Mouse (Mus musculus) mouse trophoblast stem cell (cell line): Measurements from ENCODE around the gene Wwp2.

Experiments
- in situ Hi-C, 2 experiments: fragments of 300-500 bp; cut with MseI, MboI; formaldehyde crosslinking; loops; 2 replicates in 1 of 2; 3 replicates in 1 of 2; pipeline ENCODE4 v1.15.1; 2025

Wwp2 gene

GRCm38 (mm10) chr8:107430821-107431220, 5.3 kb upstream of the Wwp2 start:
- in situ Hi-C loops = no loop called here

GRCm38 (mm10) chr8:107435421-107435961, 674 bp upstream of the Wwp2 start:
- in situ Hi-C loops = no loop called here

DNA sequence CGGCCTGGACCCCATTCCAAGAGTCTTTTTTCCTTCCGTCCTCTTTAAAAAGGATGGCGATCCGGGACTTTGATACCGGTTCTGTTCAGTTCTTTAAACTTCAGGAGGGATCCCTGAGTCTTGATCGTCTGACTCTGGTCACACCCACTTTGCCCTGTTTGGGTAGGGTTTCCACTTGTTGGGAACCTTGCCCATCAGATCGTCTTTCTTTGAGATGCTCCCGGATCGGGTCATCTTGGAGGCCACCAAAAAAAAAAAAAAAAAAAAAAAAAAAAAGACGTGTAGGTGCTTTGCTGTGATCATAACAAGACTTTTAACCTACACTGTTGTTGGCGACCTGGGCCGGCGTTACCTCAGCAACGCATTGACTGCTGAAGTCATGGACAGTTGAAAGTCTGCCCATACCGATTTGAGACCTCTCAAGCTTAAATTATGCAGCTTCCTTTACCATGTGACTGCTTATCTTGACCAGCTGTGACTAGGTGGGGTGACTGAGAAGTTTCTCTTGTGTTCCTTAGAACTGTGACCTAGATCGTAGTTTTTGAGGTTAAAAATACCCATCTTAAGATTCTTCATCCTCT, 766 bp downstream of the Wwp2 start:
- in situ Hi-C loops = no loop called here

DNA sequence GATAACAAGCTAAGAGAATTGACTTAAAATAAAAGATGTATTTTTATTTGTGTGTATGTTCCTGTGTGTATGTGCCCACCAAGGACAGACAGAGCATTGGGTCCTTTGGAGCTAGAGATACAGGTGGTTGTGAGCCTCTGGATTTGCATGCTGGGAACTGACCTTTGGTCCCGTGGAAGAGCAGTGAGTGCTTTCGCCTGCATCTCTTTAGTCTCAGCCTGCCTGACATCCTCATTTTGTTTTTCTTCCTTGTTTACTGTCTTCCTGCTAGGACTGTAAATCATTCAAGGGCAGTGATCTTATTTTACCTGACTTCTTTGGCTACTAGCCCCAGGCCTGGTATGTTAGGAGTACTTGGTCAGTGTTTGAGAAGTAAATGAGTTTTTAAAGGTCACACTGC, 1.5 kb downstream of the Wwp2 start:
- in situ Hi-C loops = no loop called here

DNA sequence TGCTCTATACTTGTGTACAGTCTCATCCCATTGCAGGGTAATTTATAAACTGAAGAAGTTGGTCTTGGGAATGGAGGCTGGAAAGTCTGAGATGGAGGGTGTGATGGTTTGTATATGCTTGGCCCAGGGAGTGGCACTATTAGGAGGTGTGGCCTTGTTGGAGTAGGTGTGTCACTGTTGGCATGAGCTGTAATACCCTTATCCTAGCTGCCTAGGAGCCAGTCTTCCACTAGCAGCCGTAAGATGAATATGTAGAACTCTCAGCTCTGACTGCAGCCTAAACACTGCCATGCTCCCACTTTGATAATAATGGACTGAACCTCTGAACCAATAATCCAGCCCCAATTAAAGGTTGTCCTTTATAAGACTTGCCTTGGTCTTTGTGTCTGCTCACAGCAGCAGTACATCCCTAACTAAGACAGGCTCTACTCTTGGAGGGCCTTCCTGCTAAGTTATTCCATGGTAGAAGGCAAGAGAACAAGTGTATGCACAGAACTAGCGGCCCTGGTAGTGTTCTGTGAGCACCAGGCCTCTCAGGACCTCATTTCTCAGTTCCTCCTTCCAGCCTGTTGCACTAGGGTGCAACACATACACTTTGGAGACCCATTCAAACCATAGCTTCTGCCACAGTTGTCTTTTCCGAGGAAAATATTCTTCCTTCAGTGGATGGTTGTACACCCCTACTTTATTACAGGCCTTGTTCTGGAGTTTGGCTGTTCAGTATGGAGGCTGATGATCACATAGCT, 3.9 kb downstream of the Wwp2 start:
- in situ Hi-C loops = no loop called here

GRCm38 (mm10) chr8:107444626-107445025, 8.5 kb downstream of the Wwp2 start:
- in situ Hi-C loops = no loop called here

DNA sequence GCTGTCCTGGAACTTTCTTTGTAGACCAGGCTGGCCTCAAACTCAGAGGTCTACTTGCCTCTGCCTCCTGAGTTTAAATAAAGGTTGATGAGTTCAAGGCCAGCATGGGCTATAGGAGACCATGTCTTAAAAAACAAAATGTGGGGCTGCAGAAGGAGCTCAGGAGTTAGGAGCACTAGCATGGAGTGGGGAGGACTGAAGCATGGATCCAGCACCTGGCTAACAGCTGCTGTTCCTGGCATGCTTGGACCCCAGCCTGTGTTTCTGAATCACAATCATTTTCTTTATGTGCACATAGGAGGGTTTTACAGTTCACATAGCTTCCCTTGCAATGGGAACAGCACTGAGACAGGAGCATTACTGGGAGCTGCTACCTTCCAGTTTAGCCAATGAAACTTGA, 11.5 kb downstream of the Wwp2 start:
- in situ Hi-C loops = no loop called here

DNA sequence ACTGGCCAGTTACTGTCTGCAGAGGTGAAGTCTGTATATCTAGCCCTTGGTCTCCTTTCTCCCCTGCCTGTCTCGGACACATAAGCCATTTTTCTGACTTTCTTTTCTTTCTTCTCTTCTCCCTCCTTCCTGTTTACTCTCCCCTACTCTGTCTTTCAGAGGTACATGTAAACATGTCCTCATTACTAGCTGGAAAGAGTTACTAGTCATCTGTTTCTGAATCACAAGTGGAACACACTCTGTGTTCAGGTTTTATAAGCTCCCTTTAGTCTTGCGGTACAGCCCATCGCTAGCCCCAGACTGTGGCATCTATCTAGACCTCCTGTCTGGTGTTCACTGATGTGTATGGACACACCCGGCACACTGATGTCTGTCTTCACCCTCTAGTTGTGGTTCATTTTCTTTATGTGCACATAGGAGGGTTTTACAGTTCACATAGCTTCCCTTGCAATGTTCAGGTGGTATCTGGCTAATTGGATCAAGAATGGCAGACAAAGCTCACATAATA, 12.3 kb downstream of the Wwp2 start:
- in situ Hi-C loops = no loop called here

- in situ Hi-C loops = no loop called here
Observed at GRCm38 (mm10) chr8:107449130-107449529, 13.0 kb downstream of the Wwp2 start.

DNA sequence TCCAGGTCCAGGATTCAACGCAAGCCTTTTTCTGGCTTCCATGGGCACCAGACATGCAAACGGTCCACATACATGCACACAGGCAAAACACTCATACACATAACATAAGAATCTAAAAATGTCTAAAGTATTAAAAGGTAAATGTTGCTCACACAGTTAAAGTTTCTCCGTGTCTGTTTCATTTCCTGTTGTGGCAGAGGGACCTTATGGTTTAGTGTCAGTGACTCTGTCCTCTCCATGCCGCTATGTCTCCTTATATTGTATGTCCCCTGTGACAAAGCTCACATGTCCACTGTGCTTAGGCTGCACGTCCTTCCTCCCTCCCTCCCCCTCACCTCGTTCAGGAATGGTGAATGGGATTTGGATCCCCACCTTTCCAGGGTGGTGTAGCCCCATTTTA, 13.5 kb downstream of the Wwp2 start:
- in situ Hi-C loops = loop anchor here in 1 of 2 experiments (5.0 kb wide), 1 partner anchor 128 kb away; no protein-coding TSS in a partner anchor

DNA sequence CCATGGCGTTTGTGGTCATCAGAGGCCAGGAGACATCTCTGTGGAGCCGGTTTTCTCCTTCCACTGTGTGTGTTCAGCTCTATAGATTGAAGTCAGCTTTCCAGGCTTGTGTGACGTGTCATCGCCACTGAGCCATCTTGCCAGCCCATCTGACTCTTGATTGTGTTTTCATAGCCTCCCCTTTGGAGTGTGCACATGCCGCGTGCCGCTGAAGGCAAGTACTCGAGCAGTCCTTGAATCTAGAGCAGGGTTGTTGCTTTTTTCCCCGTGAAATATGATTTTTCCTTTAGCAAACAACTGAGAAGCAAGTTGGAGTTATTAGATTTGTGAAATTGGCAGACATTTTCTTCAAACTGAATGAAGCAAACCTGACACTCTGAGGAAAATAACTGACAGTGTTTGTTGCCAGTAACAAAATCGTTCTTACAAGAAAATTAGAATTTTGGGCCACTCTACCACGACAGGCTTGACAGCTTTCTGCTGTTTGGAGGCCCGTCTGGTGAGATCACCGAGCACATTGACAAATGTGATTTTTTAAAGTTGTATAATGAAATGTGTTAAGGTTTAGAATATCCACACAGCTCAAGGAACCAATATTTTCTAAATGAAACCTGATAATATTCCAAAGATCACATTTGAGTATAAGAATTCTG, 15.4 kb downstream of the Wwp2 start:
- in situ Hi-C loops = loop anchor here in 1 of 2 experiments (5.0 kb wide), 1 partner anchor 126 kb away; no protein-coding TSS in a partner anchor

GRCm38 (mm10) chr8:107453386-107453785, 17.2 kb downstream of the Wwp2 start:
- in situ Hi-C loops = loop anchor here in 1 of 2 experiments (5.0 kb wide), 1 partner anchor 124 kb away; no protein-coding TSS in a partner anchor

- in situ Hi-C loops = loop anchor here in 1 of 2 experiments (5.0 kb wide), 1 partner anchor 117 kb away; no protein-coding TSS in a partner anchor
Observed at GRCm38 (mm10) chr8:107455268-107455667, 19.1 kb downstream of the Wwp2 start.

DNA sequence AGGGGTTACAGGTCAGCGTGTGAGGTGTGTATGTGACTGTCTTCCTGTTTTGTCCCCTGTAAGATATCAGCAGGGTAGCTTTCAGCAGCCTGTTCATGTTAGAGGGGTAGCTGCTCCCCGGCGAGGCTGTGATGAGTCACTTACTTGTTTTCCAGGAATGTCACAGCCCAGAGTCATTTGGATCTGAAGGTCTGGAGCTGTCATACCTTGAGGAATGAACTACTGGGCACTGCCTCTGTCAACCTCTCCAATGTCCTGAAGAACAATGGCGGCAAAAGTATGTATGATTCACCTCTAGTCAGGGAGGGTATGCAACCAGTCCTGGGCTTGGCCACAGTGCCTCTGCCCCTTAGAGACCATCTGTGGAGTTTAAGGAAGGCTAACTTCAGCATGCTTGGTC, 21.6 kb downstream of the Wwp2 start:
- in situ Hi-C loops = loop anchor here in 1 of 2 experiments (5.0 kb wide), 1 partner anchor 115 kb away; no protein-coding TSS in a partner anchor

- in situ Hi-C loops = loop anchor here in 1 of 2 experiments (5.0 kb wide), 1 partner anchor 114 kb away; no protein-coding TSS in a partner anchor
Observed at GRCm38 (mm10) chr8:107458281-107458680, 22.1 kb downstream of the Wwp2 start.

- in situ Hi-C loops = no loop called here
Observed at GRCm38 (mm10) chr8:107462423-107462822, 26.3 kb downstream of the Wwp2 start.

GRCm38 (mm10) chr8:107465332-107465990, 29.3 kb downstream of the Wwp2 start:
- in situ Hi-C loops = no loop called here

DNA sequence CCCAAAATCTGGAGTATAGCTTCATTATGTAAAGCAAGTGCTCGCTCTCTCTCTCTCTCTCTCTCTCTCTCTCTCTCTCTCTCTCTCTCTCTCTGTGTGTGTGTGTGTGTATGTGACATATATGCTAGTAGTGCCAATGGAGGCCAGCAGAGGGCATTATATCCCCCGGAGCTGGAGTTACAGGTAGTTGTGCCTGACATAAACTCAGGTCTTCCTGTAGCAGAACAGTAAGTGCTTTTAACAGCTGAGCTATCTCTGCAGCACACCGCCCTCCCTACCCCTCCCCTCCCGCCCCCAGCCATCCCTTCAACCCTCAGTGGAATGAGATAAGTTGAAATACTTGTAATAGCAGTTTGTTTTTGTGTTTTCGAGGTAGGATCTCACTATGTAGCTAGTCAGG, 30.5 kb downstream of the Wwp2 start:
- in situ Hi-C loops = no loop called here

DNA sequence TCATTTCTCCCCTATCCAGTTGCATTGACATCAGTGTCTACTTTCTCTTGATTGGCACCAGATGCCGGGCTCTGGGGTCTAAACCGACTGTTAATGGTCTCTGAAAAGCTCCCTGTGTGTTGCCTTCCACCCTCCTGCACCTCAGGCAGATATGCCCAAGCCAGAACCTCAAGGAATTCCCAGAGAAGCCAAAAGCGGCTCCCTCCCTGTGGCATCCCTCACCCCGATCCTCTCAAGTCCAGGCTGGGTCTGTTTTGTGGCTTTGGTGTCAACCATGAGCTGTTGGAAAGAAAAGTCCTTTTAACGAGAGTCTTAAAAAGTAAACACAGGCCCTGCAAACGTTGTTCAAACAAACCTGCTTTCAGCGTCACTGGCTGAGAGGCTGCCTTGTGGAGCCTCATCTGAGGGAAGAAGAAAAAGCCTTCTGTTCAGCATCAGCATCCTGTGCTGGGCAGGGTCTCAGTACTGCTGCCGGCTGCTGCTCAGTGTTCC, 32.7 kb downstream of the Wwp2 start:
- in situ Hi-C loops = no loop called here

GRCm38 (mm10) chr8:107470302-107470701, 34.1 kb downstream of the Wwp2 start:
- in situ Hi-C loops = no loop called here

DNA sequence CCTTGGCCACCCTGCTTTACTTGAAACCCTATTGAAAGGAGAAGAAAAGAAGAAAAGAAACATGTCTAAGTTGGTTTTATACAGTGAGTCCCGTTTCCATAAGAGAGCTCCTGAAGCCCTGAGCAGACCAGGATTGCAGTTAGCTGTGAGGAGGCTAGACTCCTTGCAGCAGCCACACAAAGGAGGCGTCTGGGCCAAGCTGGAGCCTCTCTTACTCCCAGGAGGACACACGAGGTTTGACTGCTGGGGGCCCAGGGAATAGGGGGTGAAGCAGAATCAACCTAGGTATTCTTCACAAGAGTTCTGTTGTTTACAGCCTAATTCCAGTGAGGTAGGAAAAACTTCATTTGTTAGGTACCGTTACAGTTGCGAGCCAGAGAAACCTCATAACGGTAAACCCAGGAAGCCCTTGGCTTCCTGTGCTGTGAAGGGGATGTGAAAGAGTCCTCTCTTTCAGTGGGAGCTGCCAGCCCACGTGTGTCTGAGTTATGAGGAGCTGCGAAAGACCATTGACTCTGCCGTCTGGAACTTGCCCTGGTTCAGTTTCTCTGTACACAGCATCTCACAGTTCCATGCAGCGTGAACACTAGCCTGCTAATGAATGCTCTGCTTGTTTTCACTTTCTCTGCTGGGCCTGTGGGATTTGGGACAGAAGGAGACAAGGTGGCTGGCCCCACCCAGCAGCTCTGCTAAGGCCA, 36.4 kb downstream of the Wwp2 start:
- in situ Hi-C loops = no loop called here
